Mouse (Mus musculus) heart, embryonic 11.5 days (tissue): ENCODE measurements around the gene 4921536K21Rik. TPM values are rescaled to one million over a fixed set of nuclear protein-coding genes. Genes with fewer than 3 reads are reported as not detected.

Experiments
- ATAC-seq: fragments of 200-750 bp; cut with Nextera tagmentation; replicated peaks from 2 replicates; pipeline ENCODE4 v1.8.0; 2017; ENCODE audit warnings: moderate library complexity; ENCODE audit not compliant: insufficient number of reproducible peaks, low FRiP score, low TSS enrichment
- H3K27ac ChIP-seq: fragments of 300-500 bp; sonication (generic); 2 replicates; pipeline ENCODE4 v1.5.1; 2014; ENCODE audit warnings: mild to moderate bottlenecking, low read depth, low read length
- H3K27me3 ChIP-seq: fragments of 300-500 bp; sonication (generic); 2 replicates; pipeline ENCODE4 v1.6.1; 2014; ENCODE audit warnings: mild to moderate bottlenecking, low read length, mixed read lengths; ENCODE audit not compliant: control insufficient read depth, insufficient read depth
- H3K36me3 ChIP-seq: fragments of 300-500 bp; sonication (generic); 2 replicates; pipeline ENCODE4 v1.6.1; 2014; ENCODE audit warnings: mild to moderate bottlenecking, low read length, moderate library complexity, mixed read lengths; ENCODE audit not compliant: control insufficient read depth, insufficient read depth
- H3K4me1 ChIP-seq: fragments of 300-500 bp; sonication (generic); 2 replicates; pipeline ENCODE4 v1.6.1; 2014; ENCODE audit warnings: low read length; ENCODE audit not compliant: control insufficient read depth, insufficient read depth
- H3K4me2 ChIP-seq: fragments of 300-500 bp; sonication (generic); 2 replicates; pipeline ENCODE4 v1.6.1; 2014; ENCODE audit warnings: mild to moderate bottlenecking, moderate library complexity
- H3K4me3 ChIP-seq: fragments of 300-500 bp; sonication (generic); 2 replicates; pipeline ENCODE4 v1.5.1; 2014; ENCODE audit warnings: low read depth, low read length
- H3K9ac ChIP-seq: fragments of 300-500 bp; sonication (generic); 2 replicates; pipeline ENCODE4 v1.6.1; 2014; ENCODE audit warnings: mild to moderate bottlenecking, low read depth, low read length, moderate library complexity
- H3K9me3 ChIP-seq: fragments of 300-500 bp; sonication (generic); replicated peaks from 2 replicates; pipeline ENCODE4 v1.6.1; 2016; ENCODE audit warnings: low read length; ENCODE audit not compliant: control insufficient read depth
- WGBS: fragments of 180-500 bp; shearing (Covaris S2); extraction: QIAGEN DNeasy Blood & Tissue Kit; methylation state at CpG from one replicate; pipeline ENCODE4 v1.1.7; 2014; ENCODE audit not compliant: insufficient replicate concordance; 5-methylcytosine and 5-hydroxymethylcytosine counted together
- polyA plus RNA-seq: library from polyadenylated mRNA; unstranded; fragments of >200 nt; fragmentation: Nextera tagmentation; extraction: Ambion mirVana; gene quantifications from 2 replicates; pipeline ENCODE4 v1.2.1, GENCODE M21; 2014

4921536K21Rik gene
- polyA plus RNA-seq, 1 experiment from 2014 or later = not detected

- H3K9me3 ChIP-seq = no peaks in the 10 kb centered on the region
- H3K4me2 ChIP-seq = no peak overlapping the region
- 0 out of 2 replicates have a peak, but pooled peaks cover 2% of the 10 kb centered on the region for H3K27me3 ChIP-seq
- no peaks in the 10 kb centered on the region for H3K4me1 ChIP-seq
- no peak for ATAC-seq
- H3K36me3 ChIP-seq = no peaks in the 10 kb centered on the region
- H3K4me3 ChIP-seq = no peak overlapping the region
- H3K27ac ChIP-seq = no peak overlapping the region
- no peak overlapping the region for H3K9ac ChIP-seq
- WGBS = 70% methylated on average over 7 of the region's 7 CpGs
Measured at GRCm38 (mm10) chr11:3878660-3879059, 16.2 kb downstream of the 4921536K21Rik start.

GRCm38 (mm10) chr11:3876419-3876818 is 18.5 kb downstream of the 4921536K21Rik start:
- no peak for ATAC-seq
- Histone ChIP-seq H3K9ac (no peak overlapping the region), H3K36me3 (no peaks in the 10 kb centered on the region), H3K4me1 (no peaks in the 10 kb centered on the region), H3K4me2 (no peak overlapping the region), H3K4me3 (no peak overlapping the region), H3K9me3 (no peaks in the 10 kb centered on the region), H3K27ac (no peak overlapping the region), H3K27me3 (0 out of 2 replicates have a peak, but pooled peaks cover 2% of the 10 kb centered on the region)
- 66% methylated on average over 6 of the region's 6 CpGs for WGBS

- Histone ChIP-seq H3K9ac (no peak overlapping the region), H3K27ac (no peak overlapping the region), H3K4me3 (peak overlapping the region; percentile 46), H3K27me3 (peaks cover 19% of the 10 kb centered on the region), H3K9me3 (no peaks in the 10 kb centered on the region), H3K4me2 (peak overlapping the region; percentile 80), H3K36me3 (no peaks in the 10 kb centered on the region), H3K4me1 (no peaks in the 10 kb centered on the region)
- ATAC-seq = no peak
- 43% methylated on average over 6 of the region's 6 CpGs for WGBS
Measured at GRCm38 (mm10) chr11:3864343-3864742, 30.6 kb downstream of the 4921536K21Rik start.

GRCm38 (mm10) chr11:3863454-3864112 is 31.3 kb downstream of the 4921536K21Rik start, which contains the start of gene Osbp2:
Osbp2 (minus strand) TSS chr11:3863903.
- WGBS = 4% methylated on average over 55 of the region's 58 CpGs
- no peaks in the 10 kb centered on the region for H3K4me1 ChIP-seq
- peak; percentile 92 for ATAC-seq
- H3K36me3 ChIP-seq = no peaks in the 10 kb centered on the region
- no peaks in the 10 kb centered on the region for H3K9me3 ChIP-seq
- H3K4me3 ChIP-seq = peak within 1 kb of the TSS; percentile 46
- no peak within 1 kb of the TSS for H3K27ac ChIP-seq
- peaks cover 19% of the 10 kb centered on the region for H3K27me3 ChIP-seq
- peak within 1 kb of the TSS; percentile 50; the same call in 1 of the 2 replicates for H3K9ac ChIP-seq
- H3K4me2 ChIP-seq = peak within 1 kb of the TSS; percentile 80

GRCm38 (mm10) chr11:3862661-3863453 is 32.0 kb downstream of the 4921536K21Rik start:
- WGBS = 67% methylated on average over 19 of the region's 19 CpGs
- no peak for ATAC-seq
- H3K27ac ChIP-seq = no peak overlapping the region
- peak overlapping the region; percentile 80 for H3K4me2 ChIP-seq
- no peak overlapping the region for H3K9ac ChIP-seq
- H3K4me3 ChIP-seq = peak overlapping the region; percentile 46
- peaks cover 19% of the 10 kb centered on the region for H3K27me3 ChIP-seq
- no peaks in the 10 kb centered on the region for H3K4me1 ChIP-seq
- H3K36me3 ChIP-seq = no peaks in the 10 kb centered on the region
- no peaks in the 10 kb centered on the region for H3K9me3 ChIP-seq

GRCm38 (mm10) chr11:3860361-3860760 is 34.5 kb downstream of the 4921536K21Rik start:
- no peaks in the 10 kb centered on the region for H3K4me1 ChIP-seq
- no peaks in the 10 kb centered on the region for H3K36me3 ChIP-seq
- no peak overlapping the region for H3K4me2 ChIP-seq
- ATAC-seq = no peak
- no peaks in the 10 kb centered on the region for H3K9me3 ChIP-seq
- H3K27ac ChIP-seq = no peak overlapping the region
- no peak overlapping the region for H3K9ac ChIP-seq
- 65% methylated on average over 4 of the region's 4 CpGs for WGBS
- H3K27me3 ChIP-seq = peaks cover 18% of the 10 kb centered on the region
- H3K4me3 ChIP-seq = no peak overlapping the region

GRCm38 (mm10) chr11:3859778-3860177 is 35.1 kb downstream of the 4921536K21Rik start:
- no peak overlapping the region for H3K9ac ChIP-seq
- ATAC-seq = no peak
- no peaks in the 10 kb centered on the region for H3K36me3 ChIP-seq
- peaks cover 16% of the 10 kb centered on the region for H3K27me3 ChIP-seq
- H3K4me2 ChIP-seq = no peak overlapping the region
- no peak overlapping the region for H3K27ac ChIP-seq
- H3K4me1 ChIP-seq = no peaks in the 10 kb centered on the region
- H3K4me3 ChIP-seq = no peak overlapping the region
- no peaks in the 10 kb centered on the region for H3K9me3 ChIP-seq
- WGBS = 87% methylated on average over 4 of the region's 4 CpGs

GRCm38 (mm10) chr11:3857902-3858301 is 37.0 kb downstream of the 4921536K21Rik start:
- no peak overlapping the region for H3K9ac ChIP-seq
- peaks cover 11% of the 10 kb centered on the region for H3K27me3 ChIP-seq
- no peaks in the 10 kb centered on the region for H3K4me1 ChIP-seq
- ATAC-seq = no peak
- H3K4me2 ChIP-seq = no peak overlapping the region
- WGBS = 65% methylated on average over 5 of the region's 5 CpGs
- H3K4me3 ChIP-seq = no peak overlapping the region
- H3K36me3 ChIP-seq = no peaks in the 10 kb centered on the region
- H3K27ac ChIP-seq = no peak overlapping the region
- no peaks in the 10 kb centered on the region for H3K9me3 ChIP-seq
